Mouse (Mus musculus): ENCODE data around the gene 1110059E24Rik.

DNA sequence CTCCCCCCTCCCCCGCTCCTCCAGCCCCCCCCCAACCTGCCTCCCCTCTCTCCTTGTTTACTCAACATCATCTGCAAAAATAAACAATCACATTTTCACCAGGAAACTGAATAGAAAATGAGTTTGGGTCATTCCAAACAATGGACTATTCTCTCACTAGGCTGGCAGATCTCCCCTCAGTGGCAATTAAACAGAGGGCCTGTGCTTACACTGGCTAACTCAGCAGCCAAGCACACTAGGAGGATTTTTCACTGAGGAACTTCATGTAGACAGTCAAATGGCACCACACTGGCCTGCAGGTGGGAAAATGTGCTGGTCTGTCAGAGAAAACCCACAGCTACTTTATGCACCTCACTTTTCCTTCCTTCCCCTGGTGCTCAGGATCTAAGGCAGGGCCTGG is 23.3 kb downstream of the 1110059E24Rik start:
- TF ChIP-seq MAX (IDR thresholded peaks at IDR 0.05; ENCODE audit: low read depth) = no peak
- no peak for TF ChIP-seq MYOG (IDR thresholded peaks at IDR 0.05; ENCODE audit: control insufficient read depth in 1 of 3, insufficient read depth in 1 of 3, insufficient read length in 2 of 3, low read depth in 2 of 3)
- no peak for TF ChIP-seq POLR2A (IDR thresholded peaks at IDR 0.05; ENCODE audit: insufficient read length, low read depth)
- TF ChIP-seq TCF12 (IDR thresholded peaks at IDR 0.05; ENCODE audit: insufficient read depth, poor library complexity, severe bottlenecking) = no peak
- TF ChIP-seq MYOD1 (IDR thresholded peaks at IDR 0.05; ENCODE audit: control insufficient read depth in 1 of 3, insufficient read length in 2 of 3, low read depth in 2 of 3) = no peak
- no peak for TF ChIP-seq CEBPB (IDR thresholded peaks at IDR 0.05; ENCODE audit: insufficient read depth, poor library complexity, severe bottlenecking)
- no peak for TF ChIP-seq E2F4 (IDR thresholded peaks at IDR 0.05; ENCODE audit: insufficient read depth)

Measured in myocyte (in vitro differentiated cells).